Mouse (Mus musculus) activated CD4-positive, CD25-positive, alpha-beta regulatory T cell, adult 9 weeks (primary cell): ENCODE measurements around the gene Olfr1362. TPM values are rescaled to one million over a fixed set of nuclear protein-coding genes. Genes with fewer than 3 reads are reported as not detected.

Source experiments
- polyA plus RNA-seq: library from polyadenylated mRNA; unstranded; fragments of 100-300 nt; shearing (Covaris generic); gene quantifications from one replicate; pipeline ENCODE4 v1.2.1, GENCODE M21; 2017

Gene Olfr1362
- not detected for polyA plus RNA-seq

GRCm38 (mm10) chr13:21613922-21614321 is at the start of gene Olfr1362:
Gene Olfr1362, minus strand, starts transcription at chr13:21614022.

GRCm38 (mm10) chr13:21663286-21663685 is 49.5 kb upstream of the Olfr1362 start, which contains the start of gene Olfr1361:
Gene Olfr1361, minus strand, starts transcription at chr13:21663386.

GRCm38 (mm10) chr13:21642418-21642817 is 28.6 kb upstream of the Olfr1362 start, which contains the start of gene Olfr11:
Gene Olfr11, minus strand, starts transcription at chr13:21642518.

GRCm38 (mm10) chr13:21581659-21582058 is 32.2 kb downstream of the Olfr1362 start, which contains the start of gene Olfr1364:
Gene Olfr1364, minus strand, starts transcription at chr13:21581759.

Other genes with a start within 250 kb of the Olfr1362 start
- gene Zkscan3, start 211.3 kb downstream of the Olfr1362 start, polyA plus RNA-seq = 77.3 TPM
- 0.72 TPM for gene Pgbd1, start 173.0 kb downstream of the Olfr1362 start, polyA plus RNA-seq
- 10.4 TPM for gene Zscan26, start 160.3 kb downstream of the Olfr1362 start, polyA plus RNA-seq
- not detected for gene Nkapl, start 145.5 kb downstream of the Olfr1362 start, polyA plus RNA-seq
- gene Zkscan4, start 135.1 kb downstream of the Olfr1362 start, polyA plus RNA-seq = not detected
- not detected for gene Gm10065, start 134.6 kb downstream of the Olfr1362 start, polyA plus RNA-seq
- gene AK157302, start 118.8 kb downstream of the Olfr1362 start, polyA plus RNA-seq = not detected
- gene Gm11273, start 112.6 kb downstream of the Olfr1362 start, polyA plus RNA-seq = 14.1 TPM
- 9.4 TPM for gene Zkscan8, start 82.9 kb downstream of the Olfr1362 start, polyA plus RNA-seq
- not detected for gene Olfr1366, start 71.2 kb downstream of the Olfr1362 start, polyA plus RNA-seq
- gene Olfr1535, start 54.1 kb downstream of the Olfr1362 start, polyA plus RNA-seq = not detected
- gene Olfr1364, start 32.3 kb downstream of the Olfr1362 start, polyA plus RNA-seq = not detected
- gene Olfr11, start 28.5 kb upstream of the Olfr1362 start, polyA plus RNA-seq = not detected
- not detected for gene Olfr1361, start 49.4 kb upstream of the Olfr1362 start, polyA plus RNA-seq
- not detected for gene Olfr1360, start 63.4 kb upstream of the Olfr1362 start, polyA plus RNA-seq
- gene Olfr1359, start 84.1 kb upstream of the Olfr1362 start, polyA plus RNA-seq = not detected
- not detected for gene Hist1h2bl, start 102.1 kb upstream of the Olfr1362 start, polyA plus RNA-seq
- gene Hist1h2ai, start 102.4 kb upstream of the Olfr1362 start, polyA plus RNA-seq = not detected
- gene Hist1h3h, start 103.6 kb upstream of the Olfr1362 start, polyA plus RNA-seq = not detected
- gene Hist1h2bm, start 108.0 kb upstream of the Olfr1362 start, polyA plus RNA-seq = 0.72 TPM
- 0.42 TPM for gene Hist1h4j, start 121.0 kb upstream of the Olfr1362 start, polyA plus RNA-seq
- 15.6 TPM for gene Hist1h4k, start 136.5 kb upstream of the Olfr1362 start, polyA plus RNA-seq
- 2.0 TPM for gene Hist1h2ak, start 139.8 kb upstream of the Olfr1362 start, polyA plus RNA-seq
- 2.6 TPM for gene Hist1h2bn, start 140.1 kb upstream of the Olfr1362 start, polyA plus RNA-seq
- gene Hist1h1b, start 166.6 kb upstream of the Olfr1362 start, polyA plus RNA-seq = 10.2 TPM
- not detected for gene Hist1h3i, start 169.3 kb upstream of the Olfr1362 start, polyA plus RNA-seq
- gene Hist1h2an, start 173.2 kb upstream of the Olfr1362 start, polyA plus RNA-seq = not detected
- gene Hist1h2bp, start 173.4 kb upstream of the Olfr1362 start, polyA plus RNA-seq = 1.8 TPM
- 9.2 TPM for gene Hist1h2bq, start 196.2 kb upstream of the Olfr1362 start, polyA plus RNA-seq
- gene Hist1h2ao, start 196.4 kb upstream of the Olfr1362 start, polyA plus RNA-seq = not detected
- gene Hist1h4m, start 197.7 kb upstream of the Olfr1362 start, polyA plus RNA-seq = 32.8 TPM
- gene Hist1h4n, start 218.2 kb upstream of the Olfr1362 start, polyA plus RNA-seq = 20.2 TPM
- 122 TPM for gene Hist1h2ap, start 219.5 kb upstream of the Olfr1362 start, polyA plus RNA-seq
- gene Hist1h2br, start 219.7 kb upstream of the Olfr1362 start, polyA plus RNA-seq = 8.9 TPM